Mouse (Mus musculus) intestine, embryonic 14.5 days (tissue): Measurements from ENCODE around the gene Cntrob. TPM values are rescaled to one million over a fixed set of nuclear protein-coding genes. Genes with fewer than 3 reads are reported as not detected.

ENCODE experiments used
- ATAC-seq: fragments of 200-750 bp; cut with Nextera tagmentation; replicated peaks from 2 replicates; pipeline ENCODE4 v1.8.0; 2017; ENCODE audit warnings: low read depth, moderate number of reproducible peaks, moderate TSS enrichment, moderate library complexity; ENCODE audit not compliant: low FRiP score, low TSS enrichment
- DNase-seq: peaks from one replicate; pipeline ENCODE4 v3.0.0-alpha.2; 2018; ENCODE audit warnings: low spot score
- H3K27ac ChIP-seq: fragments of 300-500 bp; sonication (generic); 2 replicates; pipeline ENCODE4 v1.5.1; 2014; ENCODE audit warnings: low read depth, mild to moderate bottlenecking, control low read depth
- H3K27me3 ChIP-seq: fragments of 300-500 bp; sonication (generic); replicated peaks from 2 replicates; pipeline ENCODE4 v1.6.1; 2014; ENCODE audit warnings: low read length, control low read depth; ENCODE audit not compliant: control insufficient read depth, insufficient read depth
- H3K36me3 ChIP-seq: fragments of 300-500 bp; sonication (generic); 2 replicates; pipeline ENCODE4 v1.6.1; 2014; ENCODE audit warnings: low read length, control low read depth; ENCODE audit not compliant: control insufficient read depth, insufficient read depth
- H3K4me1 ChIP-seq: fragments of 300-500 bp; sonication (generic); replicated peaks from 2 replicates; pipeline ENCODE4 v1.6.1; 2014; ENCODE audit warnings: low read length, control low read depth, mixed read lengths; ENCODE audit not compliant: control insufficient read depth, insufficient read depth
- H3K4me2 ChIP-seq: fragments of 300-500 bp; sonication (generic); 2 replicates; pipeline ENCODE4 v1.6.1; 2014; ENCODE audit warnings: low read length
- H3K4me3 ChIP-seq: fragments of 300-500 bp; sonication (generic); 2 replicates; pipeline ENCODE4 v1.5.1; 2014; ENCODE audit warnings: low read depth, low read length, control low read depth, mixed read lengths
- H3K9ac ChIP-seq: fragments of 300-500 bp; sonication (generic); 2 replicates; pipeline ENCODE4 v1.6.1; 2014; ENCODE audit warnings: mild to moderate bottlenecking, low read length
- H3K9me3 ChIP-seq: fragments of 300-500 bp; sonication (generic); 2 replicates; pipeline ENCODE4 v1.6.1; 2016; ENCODE audit warnings: low read length, control low read depth; ENCODE audit not compliant: control insufficient read depth
- WGBS: fragments of 180-500 bp; shearing (Covaris S2); extraction: QIAGEN DNeasy Blood & Tissue Kit; methylation state at CpG from one replicate; pipeline ENCODE4 v1.1.7; 2014; 5-methylcytosine and 5-hydroxymethylcytosine counted together
- polyA plus RNA-seq: library from polyadenylated mRNA; unstranded; fragments of >200 nt; fragmentation: Nextera tagmentation; extraction: Ambion mirVana; gene quantifications from 2 replicates; pipeline ENCODE4 v1.2.1, GENCODE M21; 2014

The Cntrob gene
- polyA plus RNA-seq, 1 experiment from 2014 or later, result 15.5 TPM

- no peak overlapping the region for H3K4me2 ChIP-seq
- DNase-seq (peak; percentile 91), ATAC-seq (no peak)
- H3K36me3 ChIP-seq, result no peaks in the 10 kb centered on the region
- 16% methylated on average over 13 of the region's 13 CpGs for WGBS
- H3K27me3 ChIP-seq, result no peaks in the 10 kb centered on the region
- no peaks in the 10 kb centered on the region for H3K9me3 ChIP-seq
- no peaks in the 10 kb centered on the region; the same call in 1 of the 2 replicates for H3K4me1 ChIP-seq
- no peak overlapping the region for H3K9ac ChIP-seq
- no peak overlapping the region for H3K4me3 ChIP-seq
- H3K27ac ChIP-seq, result no peak overlapping the region
Measured at GRCm38 (mm10) chr11:69269575-69269974, 54.0 kb downstream of the Cntrob start.

- Histone ChIP-seq H3K27me3 (no peaks in the 10 kb centered on the region), H3K4me2 (no peak overlapping the region), H3K4me3 (no peak overlapping the region), H3K4me1 (no peaks in the 10 kb centered on the region; the same call in 1 of the 2 replicates), H3K9ac (no peak overlapping the region), H3K36me3 (no peaks in the 10 kb centered on the region), H3K27ac (no peak overlapping the region), H3K9me3 (no peaks in the 10 kb centered on the region)
- no peak for ATAC-seq
- no peak for DNase-seq
- WGBS, result 70% methylated on average over 13 of the region's 13 CpGs
Measured at GRCm38 (mm10) chr11:69268100-69268499, 55.5 kb downstream of the Cntrob start.

- no peak overlapping the region for H3K4me3 ChIP-seq
- no peak for ATAC-seq
- no peak overlapping the region for H3K9ac ChIP-seq
- H3K36me3 ChIP-seq, result no peaks in the 10 kb centered on the region
- H3K9me3 ChIP-seq, result no peaks in the 10 kb centered on the region
- H3K4me2 ChIP-seq, result no peak overlapping the region
- no peaks in the 10 kb centered on the region; the same call in 1 of the 2 replicates for H3K4me1 ChIP-seq
- no peaks in the 10 kb centered on the region for H3K27me3 ChIP-seq
- no peak overlapping the region for H3K27ac ChIP-seq
- 33% methylated on average over 7 of the region's 7 CpGs for WGBS
- no peak for DNase-seq
Measured at GRCm38 (mm10) chr11:69267341-69267740, 56.2 kb downstream of the Cntrob start.

GRCm38 (mm10) chr11:69266253-69266652 lies 57.3 kb downstream of the Cntrob start:
- ATAC-seq, result no peak
- Histone ChIP-seq H3K4me1 (no peaks in the 10 kb centered on the region; the same call in 1 of the 2 replicates), H3K9ac (no peak overlapping the region), H3K36me3 (no peaks in the 10 kb centered on the region), H3K27me3 (no peaks in the 10 kb centered on the region), H3K9me3 (no peaks in the 10 kb centered on the region), H3K4me3 (no peak overlapping the region), H3K4me2 (peak overlapping the region; percentile 25; the same call in 1 of the 2 replicates), H3K27ac (no peak overlapping the region)
- DNase-seq, result no peak
- WGBS, result 19% methylated on average over 10 of the region's 10 CpGs

GRCm38 (mm10) chr11:69265410-69265809 lies 58.2 kb downstream of the Cntrob start:
- WGBS, result 69% methylated on average over 9 of the region's 9 CpGs
- no peak overlapping the region for H3K9ac ChIP-seq

GRCm38 (mm10) chr11:69264276-69264675 lies 59.3 kb downstream of the Cntrob start:
- H3K4me3 ChIP-seq, result no peak overlapping the region
- H3K4me2 ChIP-seq, result no peak overlapping the region
- 43% methylated on average over 2 of the region's 2 CpGs for WGBS
- DNase-seq, result no peak
- no peaks in the 10 kb centered on the region for H3K27me3 ChIP-seq
- H3K36me3 ChIP-seq, result no peaks in the 10 kb centered on the region
- no peak overlapping the region for H3K9ac ChIP-seq
- no peaks in the 10 kb centered on the region; the same call in 1 of the 2 replicates for H3K4me1 ChIP-seq
- no peak for ATAC-seq
- no peaks in the 10 kb centered on the region for H3K9me3 ChIP-seq
- no peak overlapping the region for H3K27ac ChIP-seq

More at GRCm38 (mm10) chr11:69265410-69265809, 58.2 kb downstream of the Cntrob start:
- no peaks in the 10 kb centered on the region for H3K9me3 ChIP-seq
- H3K36me3 ChIP-seq, result no peaks in the 10 kb centered on the region
- ATAC-seq (no peak), DNase-seq (no peak)
- H3K27me3 ChIP-seq, result no peaks in the 10 kb centered on the region
- no peaks in the 10 kb centered on the region; the same call in 1 of the 2 replicates for H3K4me1 ChIP-seq
- H3K4me2 ChIP-seq, result no peak overlapping the region
- no peak overlapping the region for H3K4me3 ChIP-seq
- H3K27ac ChIP-seq, result no peak overlapping the region

- Histone ChIP-seq H3K27me3 (no peaks in the 10 kb centered on the region), H3K4me2 (no peak overlapping the region), H3K36me3 (no peaks in the 10 kb centered on the region), H3K9ac (no peak overlapping the region), H3K27ac (no peak overlapping the region), H3K4me3 (no peak overlapping the region), H3K4me1 (no peaks in the 10 kb centered on the region), H3K9me3 (no peaks in the 10 kb centered on the region)
- 87% methylated on average over 1 of the region's 1 CpGs for WGBS
- ATAC-seq (no peak), DNase-seq (no peak)
Measured at GRCm38 (mm10) chr11:69260111-69260510, 63.5 kb downstream of the Cntrob start.

GRCm38 (mm10) chr11:69258287-69258686 lies 65.3 kb downstream of the Cntrob start:
- WGBS, result 64% methylated on average over 5 of the region's 5 CpGs
- Histone ChIP-seq H3K27me3 (no peaks in the 10 kb centered on the region), H3K27ac (no peak overlapping the region), H3K36me3 (no peaks in the 10 kb centered on the region), H3K4me2 (no peak overlapping the region), H3K9me3 (no peaks in the 10 kb centered on the region), H3K4me1 (no peaks in the 10 kb centered on the region), H3K9ac (no peak overlapping the region), H3K4me3 (no peak overlapping the region)
- DNase-seq, result no peak
- 0 out of 2 replicates have a peak, but pooled peaks have one; percentile 47 for ATAC-seq

- Histone ChIP-seq H3K4me2 (no peak overlapping the region), H3K27ac (no peak overlapping the region), H3K4me3 (no peak overlapping the region), H3K9me3 (no peaks in the 10 kb centered on the region), H3K36me3 (no peaks in the 10 kb centered on the region), H3K27me3 (no peaks in the 10 kb centered on the region), H3K9ac (no peak overlapping the region), H3K4me1 (no peaks in the 10 kb centered on the region)
- no peak for DNase-seq
- WGBS, result 53% methylated on average over 4 of the region's 4 CpGs
- 0 out of 2 replicates have a peak, but pooled peaks have one; percentile 62 for ATAC-seq
Measured at GRCm38 (mm10) chr11:69257807-69258206, 65.8 kb downstream of the Cntrob start.
